Mouse (Mus musculus) embryo, embryonic 11 days (tissue): Measurements from ENCODE around the gene Myo3b.
"Not testable (repeated sequence)": the region's sequence is repeated elsewhere in the genome, so short reads cannot be mapped to it uniquely, and the experiment has no call there.

Source experiments
- DNase-seq: peaks from one replicate; pipeline ENCODE4 v3.0.0-alpha.2; 2015

Myo3b gene

DNA sequence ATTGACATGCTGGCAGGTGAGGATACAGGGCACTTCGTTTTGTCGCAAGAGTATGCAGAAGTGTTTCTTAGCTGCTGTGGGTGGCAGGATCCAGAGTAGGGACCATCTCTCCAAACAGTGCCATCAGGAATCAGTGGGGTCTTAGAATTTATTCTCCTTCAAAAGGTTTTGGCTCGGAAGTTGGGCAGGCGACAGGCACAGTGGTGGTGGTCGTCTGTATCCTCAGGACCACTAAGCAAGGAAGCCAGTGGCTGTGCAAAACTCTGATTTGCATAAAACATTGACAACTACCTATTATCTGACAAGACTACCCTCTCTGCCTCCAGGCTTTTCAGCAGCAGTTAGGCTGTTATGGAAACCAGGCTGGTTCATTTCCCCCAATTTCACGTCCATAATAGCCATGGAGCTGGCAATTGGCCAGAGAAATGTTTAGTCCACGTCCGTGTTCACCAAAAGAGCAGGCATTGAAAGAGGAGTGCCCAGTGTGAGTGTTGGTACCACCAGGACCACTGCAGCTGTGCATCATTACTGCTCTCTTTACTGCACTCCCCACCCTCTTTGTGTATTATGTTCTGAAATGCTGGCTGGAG lies 163.7 kb downstream of the Myo3b start:
- peak; percentile 30 for DNase-seq

DNA sequence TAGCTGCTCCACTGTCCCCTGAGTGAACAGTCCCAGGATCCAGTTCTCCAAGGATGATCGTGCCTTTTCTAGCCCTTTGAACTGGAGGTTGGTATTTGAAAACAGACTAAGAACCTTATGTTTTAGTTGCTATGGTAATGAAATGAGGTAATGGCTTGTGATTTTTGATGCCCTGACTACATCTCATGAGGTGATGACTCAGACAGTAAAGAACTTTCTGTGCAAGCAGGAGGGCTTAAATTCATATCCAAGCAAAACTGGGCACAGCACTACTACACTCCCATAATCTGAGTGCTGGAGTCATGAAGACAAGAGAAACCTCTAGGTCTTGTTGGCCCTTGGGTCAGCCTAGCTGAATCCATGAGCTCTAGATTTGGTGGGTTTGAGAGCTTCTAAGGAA lies 169.5 kb downstream of the Myo3b start:
- no peak for DNase-seq

DNA sequence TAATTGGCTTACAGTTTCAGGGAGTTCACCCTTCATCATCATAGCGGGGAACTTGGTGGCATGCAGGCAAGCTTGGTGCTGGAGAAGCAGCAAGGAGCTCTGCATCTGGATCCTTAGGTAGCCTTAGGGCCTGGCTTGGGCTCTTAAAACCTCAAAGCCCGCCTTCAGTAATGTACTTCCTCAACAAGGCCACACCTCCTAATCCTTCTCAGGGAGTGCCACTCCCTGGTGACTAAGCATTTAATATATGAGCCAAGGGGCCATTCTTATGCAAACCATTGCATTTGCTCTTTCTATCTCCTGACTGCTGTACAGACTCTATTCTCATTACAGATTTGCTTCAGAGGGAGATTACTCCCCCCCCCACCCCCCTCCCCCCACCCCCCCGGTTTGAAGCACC lies 170.9 kb downstream of the Myo3b start:
- DNase-seq = no peak

DNA sequence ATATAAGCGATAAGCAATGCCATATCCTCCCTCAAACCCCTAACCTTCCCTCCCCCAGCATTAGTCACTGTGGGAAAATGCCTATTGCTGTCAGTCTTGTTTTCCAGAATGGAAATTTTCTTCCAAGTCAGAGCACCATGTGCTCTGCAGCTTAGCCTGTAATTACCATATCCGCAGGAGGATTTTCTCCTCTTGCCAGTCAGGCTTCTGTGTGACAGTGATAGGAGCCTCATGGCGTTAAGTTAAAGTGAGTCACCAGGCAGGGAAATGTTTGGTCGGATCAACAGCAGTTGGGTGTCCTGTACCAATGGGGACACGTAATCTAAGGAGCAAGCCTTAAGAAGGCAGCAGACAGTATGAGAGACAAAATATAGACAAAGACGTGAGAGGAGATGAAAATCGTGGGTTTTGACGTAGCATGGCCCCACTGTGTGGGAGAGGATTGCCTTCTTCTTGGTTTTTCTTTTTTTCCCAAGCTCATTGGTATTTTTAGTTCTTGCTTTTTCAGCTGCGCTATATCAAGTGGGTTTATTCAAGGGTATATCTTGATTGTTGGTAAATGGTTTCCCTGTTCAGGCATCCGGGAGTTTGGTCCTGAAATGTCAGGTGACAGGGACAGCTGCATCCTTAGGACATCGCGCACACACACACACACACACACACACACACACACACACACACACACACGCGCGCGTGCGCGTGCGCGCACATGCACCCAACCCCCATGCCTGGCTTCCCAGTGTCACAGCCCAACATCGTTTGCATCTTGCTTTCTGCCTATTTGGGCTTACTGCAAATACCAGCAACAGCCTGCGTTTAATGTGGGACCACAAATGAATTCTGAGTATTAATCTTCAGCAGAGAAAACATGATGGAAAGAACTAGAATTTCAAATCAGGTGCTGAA lies 171.8 kb downstream of the Myo3b start:
- no peak for DNase-seq

DNA sequence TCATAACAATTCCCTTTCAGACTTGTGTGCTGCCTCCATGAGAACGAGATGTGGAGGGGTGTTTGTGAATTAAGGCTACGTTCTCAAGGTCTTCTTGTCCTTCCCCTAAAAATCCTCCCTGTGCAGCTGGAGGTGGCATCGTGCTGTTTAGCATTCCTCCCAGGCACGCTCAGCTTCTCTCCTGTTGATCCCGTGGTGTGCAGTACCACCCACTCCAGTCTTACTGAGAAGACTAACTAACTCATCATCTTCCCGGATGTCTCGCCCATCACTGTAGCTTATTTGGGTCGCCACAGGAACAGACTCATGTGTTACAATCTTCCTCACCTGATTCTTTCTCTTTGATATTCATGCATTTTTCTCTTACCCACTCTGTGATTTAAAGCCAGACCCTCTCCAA lies 175.5 kb downstream of the Myo3b start:
- no peak for DNase-seq

DNA sequence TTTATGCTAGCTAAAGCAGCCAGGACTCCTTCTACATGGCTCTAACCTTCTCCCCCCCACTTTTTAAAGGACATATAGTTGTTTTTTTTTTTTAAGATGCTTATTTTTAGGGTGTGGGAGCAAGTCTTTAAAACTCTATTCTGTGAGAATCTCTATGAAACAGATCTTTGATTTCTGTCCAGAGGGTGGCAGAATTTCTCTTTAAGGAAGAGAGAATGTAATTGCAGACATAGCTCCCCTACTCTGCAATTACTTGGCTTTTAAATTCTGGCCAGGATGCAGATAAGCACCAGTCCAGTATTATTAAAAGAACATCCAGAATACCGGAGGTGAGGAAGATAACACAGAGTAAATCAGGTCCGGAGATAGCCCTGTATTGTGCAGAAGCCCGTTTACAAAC lies 178.9 kb downstream of the Myo3b start:
- DNase-seq = no peak

DNA sequence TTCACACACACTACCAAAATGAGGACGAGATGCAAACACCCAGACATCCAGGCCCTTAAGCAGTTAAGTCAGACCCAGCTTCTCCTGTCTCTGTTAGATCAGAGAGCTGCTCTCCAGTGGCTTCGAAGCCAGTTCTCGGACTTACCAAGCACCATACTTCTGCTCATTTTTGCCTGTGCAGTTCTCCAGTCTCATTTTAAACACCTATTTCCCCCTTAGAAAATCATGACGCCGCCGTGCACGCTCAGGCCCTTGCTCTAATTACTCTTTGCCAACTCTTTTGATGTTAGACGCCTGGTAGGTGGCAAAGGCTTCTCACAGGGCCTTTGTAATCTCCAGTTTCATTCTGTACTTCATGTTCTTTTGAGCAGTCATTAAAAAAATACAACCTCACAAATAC lies 179.5 kb downstream of the Myo3b start:
- no peak for DNase-seq

DNA sequence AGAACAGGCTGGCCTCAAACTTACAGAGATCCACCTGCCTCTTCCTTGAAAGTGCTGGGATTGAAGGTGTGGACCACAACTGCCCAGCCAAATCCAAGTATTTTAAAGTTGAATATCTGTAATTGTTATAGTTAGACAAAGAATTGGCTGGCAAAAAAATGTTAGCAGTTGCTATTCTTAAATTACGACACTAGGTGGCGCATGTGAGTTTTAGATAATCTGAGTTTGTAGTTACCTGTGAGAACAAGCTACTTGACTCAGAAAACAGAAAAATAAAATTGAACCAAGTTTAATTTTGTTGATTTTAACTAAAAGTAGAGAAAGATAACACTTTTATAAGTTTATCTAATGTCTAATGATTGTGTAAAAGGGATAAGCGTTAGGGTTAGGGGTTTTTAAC lies 187.8 kb downstream of the Myo3b start:
- peak; percentile 51 for DNase-seq

DNA sequence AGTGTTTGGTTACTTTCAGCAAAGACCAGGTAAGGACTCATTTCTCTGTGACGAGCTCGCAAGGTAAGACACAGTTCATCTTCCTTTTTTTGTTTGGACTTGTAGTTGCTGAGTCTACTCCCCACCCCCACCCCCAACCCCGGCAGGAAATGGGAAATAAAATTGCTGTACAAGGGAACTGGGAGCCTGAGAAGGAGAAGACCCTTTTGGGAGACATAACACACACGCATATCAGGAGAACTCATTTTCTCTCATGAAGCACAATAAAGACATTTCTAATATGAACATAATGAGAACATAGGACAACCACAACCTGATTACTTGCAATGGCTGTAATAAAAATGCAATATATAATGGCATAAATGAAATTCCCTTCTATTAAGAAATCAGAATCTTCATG lies 195.5 kb downstream of the Myo3b start:
- DNase-seq = not testable (repeated sequence)

DNA sequence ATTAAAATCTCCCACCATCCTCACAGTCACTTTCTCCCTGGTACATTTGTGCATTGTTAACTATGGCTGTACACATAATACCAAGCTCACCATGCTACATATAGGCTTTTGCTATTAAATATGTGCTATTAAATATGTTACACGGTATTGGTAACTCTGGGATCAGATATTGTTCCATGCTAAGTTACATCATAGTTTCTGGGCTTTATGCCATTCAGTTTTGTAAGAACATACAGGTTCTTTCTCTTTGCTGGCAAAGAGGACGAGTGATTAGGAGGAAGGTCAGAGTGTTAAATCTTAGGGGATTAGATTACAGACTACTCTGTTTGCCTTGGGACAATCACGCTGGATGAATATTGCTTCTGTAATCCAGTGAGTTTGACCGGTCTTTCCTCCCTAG lies 207.1 kb downstream of the Myo3b start:
- DNase-seq = no peak

DNA sequence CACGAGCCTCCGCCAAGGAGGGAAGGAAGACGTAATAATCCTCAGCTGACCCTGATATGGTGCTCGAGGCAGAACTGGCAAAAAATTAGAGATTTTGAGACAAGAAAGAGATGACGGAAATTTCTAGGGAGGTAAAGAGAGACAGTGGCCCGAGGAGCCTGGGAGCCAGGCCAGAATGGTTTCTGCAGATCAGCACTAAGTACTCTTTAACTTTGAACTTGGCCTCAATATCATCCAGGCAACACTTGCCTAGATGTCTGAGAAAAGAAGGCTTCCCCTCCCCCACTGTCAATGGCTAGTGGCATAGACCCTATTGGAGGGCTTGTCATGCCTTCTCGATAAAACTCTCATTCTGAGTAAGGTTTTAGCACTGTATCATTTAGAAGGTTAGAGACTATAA lies 209.7 kb downstream of the Myo3b start:
- DNase-seq = no peak

DNA sequence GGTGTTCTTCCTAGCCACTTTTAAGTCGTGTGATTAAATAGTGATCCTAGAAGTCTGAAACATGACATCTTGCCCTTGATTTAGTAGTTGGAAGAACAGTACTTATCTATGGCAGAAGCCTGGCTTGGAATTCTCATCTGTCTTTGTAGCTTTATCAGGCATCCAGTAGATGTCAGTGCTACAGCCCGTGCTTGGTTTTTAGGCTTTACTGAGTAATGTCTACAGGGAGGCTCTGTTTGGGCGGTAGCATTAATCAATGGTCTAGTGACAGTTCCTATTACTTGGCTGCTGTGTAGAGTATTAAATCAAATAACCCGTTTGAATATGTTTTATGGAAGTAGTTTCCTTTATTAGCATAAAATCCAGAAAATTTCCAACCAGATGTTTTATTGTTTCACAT lies 210.9 kb downstream of the Myo3b start:
- DNase-seq = no peak

DNA sequence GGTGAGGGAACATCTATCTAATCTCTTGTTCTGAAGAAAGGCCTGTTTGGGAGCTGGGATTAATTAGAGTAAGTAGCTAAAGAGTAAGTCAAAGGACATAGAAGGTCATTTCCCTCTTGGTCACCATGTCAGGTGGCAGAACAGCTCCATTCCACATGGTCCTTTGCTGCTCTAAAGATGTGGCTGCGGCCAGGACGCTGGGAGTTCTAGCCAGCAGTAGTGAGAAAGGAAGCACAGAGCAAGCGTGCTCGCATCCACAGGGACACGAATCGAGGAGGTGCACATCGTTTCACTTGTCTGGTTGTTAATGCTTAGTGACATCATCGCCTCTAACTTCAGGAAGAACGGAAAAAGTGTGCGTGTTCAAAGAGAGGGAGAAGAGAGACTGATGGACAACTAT lies 212.3 kb downstream of the Myo3b start:
- no peak for DNase-seq

DNA sequence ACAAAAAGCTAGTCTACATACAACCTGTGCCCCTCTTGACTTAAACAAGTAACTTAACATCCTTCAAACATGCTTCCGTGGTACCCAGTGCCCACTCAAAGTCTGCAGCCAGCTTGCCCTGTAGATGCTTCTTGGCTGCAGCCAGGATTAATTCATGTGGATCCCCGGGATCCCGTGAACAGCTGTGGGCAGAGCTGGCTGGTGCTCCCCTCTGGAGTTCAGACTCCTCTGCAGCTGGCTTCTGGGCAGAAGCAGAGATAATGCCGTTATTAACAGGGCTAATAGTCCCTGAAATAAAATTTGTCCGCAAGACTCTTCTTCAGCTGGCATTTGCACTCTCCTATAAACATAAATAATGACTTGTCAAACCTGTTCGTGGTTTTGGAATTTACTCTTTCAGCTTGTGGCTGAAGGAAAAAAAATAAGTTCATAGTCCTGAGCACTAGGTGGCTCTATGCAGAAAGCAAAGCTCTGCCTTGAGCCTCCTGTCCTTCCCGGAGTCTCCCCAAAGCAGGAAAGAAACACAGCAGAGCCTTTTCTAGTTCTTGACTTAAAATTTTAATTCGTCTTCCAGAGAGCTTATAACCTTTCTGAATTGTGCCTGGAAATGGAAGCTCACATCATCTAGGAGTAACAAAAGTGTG lies 220.6 kb downstream of the Myo3b start:
- DNase-seq = peak; percentile 69

DNA sequence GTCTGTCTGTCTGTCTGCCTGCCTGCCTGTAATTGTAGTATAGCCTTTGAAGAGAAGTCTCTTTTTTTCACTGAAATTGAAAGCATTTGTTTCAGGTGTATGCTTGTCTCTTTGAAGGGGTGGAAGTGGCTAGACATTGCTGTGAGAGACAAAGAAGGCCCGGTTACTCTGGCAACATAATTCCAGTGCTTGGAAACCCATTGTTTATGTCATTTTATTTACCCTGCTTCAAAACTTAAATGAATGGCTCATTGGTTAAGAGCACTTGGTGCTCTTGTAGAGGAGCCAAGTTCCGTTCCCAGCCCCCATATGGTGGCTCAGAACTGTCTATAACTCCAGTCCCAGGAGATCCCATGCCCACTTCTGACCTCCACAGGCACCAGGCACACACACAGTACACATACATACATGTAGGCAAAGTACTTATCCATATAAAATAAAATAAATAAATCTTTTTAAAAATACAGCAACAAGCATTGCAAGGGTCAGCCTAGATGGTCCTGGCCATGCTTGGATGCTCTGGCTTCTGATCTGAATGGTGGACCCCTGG lies 221.8 kb downstream of the Myo3b start:
- DNase-seq = no peak

DNA sequence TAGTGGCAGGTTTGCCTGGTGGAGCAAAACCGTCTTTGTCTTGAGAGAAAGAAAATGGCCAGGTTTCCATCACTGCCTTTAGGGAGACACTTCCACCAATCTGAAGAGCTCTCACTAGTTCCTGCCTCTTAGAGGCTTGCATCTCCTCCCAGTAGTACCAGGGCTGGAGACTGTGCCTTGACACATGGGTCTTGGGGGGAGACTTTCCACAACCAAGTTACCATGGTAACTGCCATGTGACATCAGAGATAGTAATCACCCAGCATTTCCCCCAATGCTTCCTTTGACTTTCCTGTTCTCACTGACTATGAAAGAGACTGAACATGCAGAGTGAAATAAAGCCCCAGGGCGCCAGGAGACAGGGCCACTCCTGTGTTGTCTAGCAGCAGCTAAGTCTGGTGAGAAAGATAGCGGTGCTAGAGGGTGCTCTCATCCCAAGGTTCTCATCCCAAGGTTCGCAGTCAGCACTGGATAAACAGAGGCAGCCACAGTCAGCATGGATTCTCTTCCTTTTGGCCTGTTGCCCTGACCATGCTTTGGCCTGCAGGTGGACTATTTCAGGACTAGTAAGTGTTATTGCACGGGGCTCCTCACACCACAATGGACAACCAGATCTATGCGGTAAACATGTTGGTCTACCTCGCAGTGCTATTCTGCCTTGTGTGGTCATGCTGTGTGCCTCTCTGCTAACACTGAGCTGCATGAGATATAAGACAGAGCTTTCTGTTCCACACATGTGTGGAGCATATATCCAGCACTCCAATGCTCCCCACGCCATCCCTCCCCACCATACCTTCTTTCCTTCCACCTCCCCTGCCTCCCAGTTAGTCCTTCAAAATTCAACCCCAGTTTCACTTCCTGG lies 223.0 kb downstream of the Myo3b start:
- peak; percentile 26 for DNase-seq

DNA sequence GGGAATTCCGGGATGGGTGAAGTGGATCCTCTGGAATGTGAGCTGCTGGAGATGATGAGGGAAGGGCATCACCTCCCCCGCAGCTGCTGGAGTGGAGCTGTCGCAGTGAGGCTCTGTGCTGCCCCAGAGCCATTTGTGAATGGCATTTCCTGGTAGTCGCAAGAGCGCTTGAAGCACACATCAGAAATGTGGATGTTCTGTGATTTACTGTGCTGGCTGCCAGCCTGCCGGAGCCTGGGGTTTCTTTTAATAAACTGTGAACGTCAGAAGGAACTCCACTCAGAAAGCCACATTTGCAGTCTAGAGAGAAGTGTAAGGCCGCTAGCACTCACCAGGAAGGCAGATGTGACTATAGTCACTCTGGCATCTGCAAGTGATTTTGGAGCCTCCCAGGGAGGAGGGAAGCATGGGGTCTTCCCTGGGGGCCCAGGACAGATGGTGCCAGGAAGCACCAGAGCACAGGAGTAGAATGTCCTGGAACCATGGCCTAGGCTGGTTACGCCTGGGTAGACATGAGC lies 223.7 kb downstream of the Myo3b start:
- peak; percentile 47 for DNase-seq

DNA sequence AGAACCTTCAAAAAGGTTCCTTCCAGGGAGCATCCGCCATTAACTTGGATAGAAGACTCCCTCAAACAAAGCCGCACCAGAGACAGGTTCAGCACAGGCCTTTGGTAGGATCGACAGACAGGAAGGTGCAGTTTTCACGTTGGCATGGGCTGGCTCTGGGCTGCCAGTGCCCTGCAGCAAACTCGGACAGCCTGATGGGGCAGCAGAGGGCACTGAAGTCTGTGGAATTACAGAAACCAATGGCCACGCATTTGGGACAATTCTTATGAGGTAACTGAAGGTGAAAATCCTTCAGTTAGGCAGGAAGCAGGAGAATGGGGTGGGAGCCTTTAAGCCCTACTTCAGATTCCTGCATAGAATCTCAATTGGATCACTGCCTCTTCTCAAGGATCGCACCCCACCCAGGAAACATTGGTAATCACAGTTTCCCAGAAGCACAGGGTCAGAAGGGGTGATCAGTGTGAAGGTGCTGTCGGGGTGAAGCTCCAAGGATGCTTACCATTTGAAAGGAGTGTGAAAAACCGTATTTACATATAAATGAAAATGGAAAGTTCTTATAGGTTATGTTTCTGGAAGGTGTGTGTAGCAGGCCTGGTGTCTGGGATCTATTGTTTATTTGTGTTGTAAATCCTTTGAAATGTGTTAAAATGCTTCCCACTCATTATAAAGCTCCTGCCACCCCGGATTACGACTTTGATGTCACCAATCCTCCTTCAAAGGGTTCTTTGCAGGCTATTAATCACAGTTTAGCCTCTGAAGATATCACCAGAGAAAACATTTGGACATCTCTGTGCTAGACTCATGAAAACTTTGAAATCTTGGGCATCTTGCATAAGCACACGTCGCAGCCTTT lies 239.7 kb downstream of the Myo3b start:
- DNase-seq = peak; percentile 39

DNA sequence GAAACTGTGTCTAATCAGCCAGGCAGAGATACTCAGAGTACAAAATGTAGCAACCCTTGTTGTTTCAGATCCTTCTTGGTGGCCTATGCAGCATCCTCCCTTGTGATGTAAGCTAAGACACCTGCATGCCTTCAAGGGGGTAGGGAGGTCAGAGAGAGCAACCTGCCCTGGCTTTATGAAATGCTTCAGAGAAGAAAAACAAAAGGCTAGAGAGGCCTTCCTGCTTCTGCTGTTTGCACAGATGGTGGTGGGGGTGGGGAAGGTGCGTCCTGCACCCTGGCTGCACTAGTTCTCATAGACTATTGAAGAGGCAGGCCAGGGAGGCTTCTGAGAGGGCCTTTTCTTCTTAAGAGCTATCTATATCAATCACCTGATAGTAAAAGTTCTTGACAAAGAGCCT lies 245.2 kb downstream of the Myo3b start:
- no peak for DNase-seq

DNA sequence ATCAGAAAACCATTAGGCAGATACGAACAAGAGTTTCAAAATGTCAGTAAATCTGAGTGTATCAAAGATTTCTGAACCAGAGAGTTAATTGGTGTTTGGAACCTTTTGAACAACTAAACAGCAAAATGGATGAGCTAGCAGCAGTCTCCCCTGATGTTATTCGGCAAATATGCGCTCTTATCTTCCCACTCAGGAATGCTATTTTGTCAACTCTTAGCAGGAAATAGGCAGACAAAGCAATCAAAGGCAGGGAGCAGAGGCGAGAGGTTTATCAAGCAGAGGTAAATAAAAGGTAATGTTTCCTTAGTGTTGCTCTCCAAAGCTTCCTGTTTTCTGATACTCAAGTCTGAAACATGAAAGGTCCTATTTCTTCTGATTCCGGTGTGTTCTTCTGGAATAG lies 252.1 kb downstream of the Myo3b start:
- no peak for DNase-seq

DNA sequence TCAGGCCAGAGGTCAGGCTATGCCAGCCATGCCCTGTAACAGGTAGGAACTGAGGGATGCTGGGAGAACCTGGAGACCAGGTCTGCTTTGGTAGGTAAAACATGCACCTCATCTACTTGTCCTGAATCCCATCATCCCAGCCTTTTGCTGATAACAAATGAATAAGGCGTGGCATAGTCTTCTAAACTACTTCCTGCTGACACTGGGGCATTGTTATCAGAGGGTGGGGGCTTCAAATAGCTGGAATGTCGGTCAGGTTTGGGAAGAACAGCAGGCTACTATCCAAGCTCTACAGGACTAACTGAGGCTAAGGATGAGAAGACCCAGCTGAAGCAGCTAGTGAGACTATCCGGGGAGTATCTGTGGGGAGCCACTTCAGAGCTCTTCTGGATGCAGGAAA lies 253.8 kb downstream of the Myo3b start:
- DNase-seq = no peak

DNA sequence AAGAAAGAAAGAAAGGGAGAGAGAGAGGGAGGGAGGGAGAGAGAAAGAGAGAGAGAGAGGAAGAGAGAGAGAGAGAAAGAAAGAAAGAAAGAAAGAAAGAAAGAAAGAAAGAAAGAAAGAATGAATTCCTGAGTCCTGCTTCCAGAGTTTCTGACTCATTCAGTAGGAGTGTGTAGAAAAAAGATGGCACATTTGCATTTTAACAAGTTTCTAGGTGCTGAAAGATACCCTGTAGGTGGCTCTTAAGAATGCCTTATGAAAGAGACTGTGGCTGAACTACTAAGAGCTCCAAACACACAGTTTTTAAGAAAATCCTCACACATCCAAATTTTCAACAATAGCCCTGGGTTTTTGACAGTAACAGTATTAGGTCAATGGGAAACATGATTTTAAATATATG lies 264.0 kb downstream of the Myo3b start:
- DNase-seq = no peak
